Mouse (Mus musculus): Measurements from ENCODE around the gene Lcn4. TPM values are rescaled to one million over a fixed set of nuclear protein-coding genes. Genes with fewer than 3 reads are reported as not detected.

Lcn4 gene
- not detected in 2 replicates for polyA plus RNA-seq (2021; fragmentation: Nextera tagmentation)
- long read RNA-seq, experiment 1: 0 reads
- long read RNA-seq, experiment 2: 0 reads

DNA sequence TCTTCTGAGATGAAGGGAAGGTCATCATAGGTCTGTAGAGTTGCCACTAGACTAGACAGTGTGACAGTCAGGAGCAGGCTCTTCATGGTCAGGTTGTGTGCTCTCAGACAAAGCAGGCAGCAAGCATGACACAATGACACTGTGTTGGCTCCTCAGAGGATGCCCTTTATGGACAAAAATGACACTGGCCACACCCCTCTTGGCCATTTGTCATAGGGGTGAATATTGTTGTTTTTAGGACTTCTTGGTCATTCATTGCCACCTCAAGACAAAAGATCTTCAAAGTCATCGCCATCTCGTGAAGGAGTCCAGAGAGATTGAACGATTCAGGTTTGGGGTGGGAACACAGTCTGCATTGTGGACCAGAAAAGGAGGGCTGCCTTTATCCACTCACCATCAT, at the start of gene Lcn4:
Gene Lcn4 (minus strand): TSS at position 101 of the 400 bp plus-strand sequence.

DNA sequence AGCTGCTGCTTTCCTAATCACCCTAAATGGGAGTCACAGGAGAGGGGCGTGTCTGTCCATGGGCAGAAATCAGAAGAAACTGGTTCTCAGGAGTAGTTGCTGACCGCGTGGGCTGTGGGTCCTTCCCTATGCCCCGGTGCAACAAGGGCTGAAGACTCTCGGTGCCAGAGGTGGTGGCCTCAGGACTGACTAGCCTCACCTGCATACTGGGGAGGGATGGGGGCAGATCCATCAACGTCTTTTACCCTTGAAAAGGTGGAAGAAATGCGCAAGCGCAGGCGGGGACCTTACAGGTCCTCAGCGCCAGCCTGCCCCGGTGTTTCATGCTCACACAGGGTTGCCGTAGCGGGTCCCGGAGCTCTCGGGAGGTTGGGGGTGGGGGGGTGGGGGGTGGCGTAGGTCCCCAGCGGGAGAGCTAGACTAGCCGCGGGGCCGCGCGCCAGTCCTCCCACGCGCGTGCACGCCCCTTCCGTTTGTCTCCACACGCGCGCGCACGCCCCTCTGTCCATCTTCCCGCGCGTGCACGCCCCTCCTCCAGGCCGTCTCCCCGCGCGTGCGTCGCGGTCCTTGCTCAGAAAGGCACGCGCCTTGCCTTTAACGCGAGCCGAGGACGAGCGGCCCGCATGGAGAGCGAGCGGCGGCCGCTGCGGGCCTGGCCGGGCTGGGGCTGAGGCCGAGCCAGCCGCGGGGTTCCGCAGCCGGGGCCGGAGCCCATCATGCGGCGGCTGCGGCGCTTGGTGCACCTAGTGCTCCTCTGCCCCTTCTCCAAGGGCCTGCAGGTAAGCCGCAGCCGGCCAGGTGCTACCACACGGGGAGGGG, 43.0 kb downstream of the Lcn4 start, which contains the start of gene Fam69b:
Gene Fam69b (plus strand): TSS at position 537 of the 819 bp plus-strand sequence.

Other genes starting within 250 kb of the Lcn4 start
- 7.3 and 9.8 TPM in 2 replicates for gene Sec16a, start 226.1 kb downstream of the Lcn4 start, polyA plus RNA-seq (2021; fragmentation: Nextera tagmentation)
- 4.5 and 5.6 TPM in 2 replicates for gene Notch1, start 154.6 kb downstream of the Lcn4 start, polyA plus RNA-seq (2021; fragmentation: Nextera tagmentation)
- gene Egfl7, start 91.3 kb downstream of the Lcn4 start, polyA plus RNA-seq (2021; fragmentation: Nextera tagmentation): 106 and 107 TPM in 2 replicates
- gene Gm20532, start 84.6 kb downstream of the Lcn4 start, polyA plus RNA-seq (2021; fragmentation: Nextera tagmentation): not detected in 2 replicates
- 0.97 and 2.5 TPM in 2 replicates for gene Agpat2, start 66.9 kb downstream of the Lcn4 start, polyA plus RNA-seq (2021; fragmentation: Nextera tagmentation)
- 29.9 and 103 TPM in 2 replicates for gene Fam69b, start 42.8 kb downstream of the Lcn4 start, polyA plus RNA-seq (2021; fragmentation: Nextera tagmentation)
- gene Abo, start 193.7 kb upstream of the Lcn4 start, polyA plus RNA-seq (2021; fragmentation: Nextera tagmentation): not detected in 2 replicates
- gene Surf6, start 231.6 kb upstream of the Lcn4 start, polyA plus RNA-seq (2021; fragmentation: Nextera tagmentation): 6.3 and 7.2 TPM in 2 replicates
- gene Med22, start 239.4 kb upstream of the Lcn4 start, polyA plus RNA-seq (2021; fragmentation: Nextera tagmentation): 49.3 and 51.7 TPM in 2 replicates
- gene Rpl7a, start 239.5 kb upstream of the Lcn4 start, polyA plus RNA-seq (2021; fragmentation: Nextera tagmentation): 264 and 364 TPM in 2 replicates
- gene Surf2, start 245.1 kb upstream of the Lcn4 start, polyA plus RNA-seq (2021; fragmentation: Nextera tagmentation): 31.4 and 37.8 TPM in 2 replicates
- gene Surf1, start 245.2 kb upstream of the Lcn4 start, polyA plus RNA-seq (2021; fragmentation: Nextera tagmentation): 146 and 154 TPM in 2 replicates